Mouse (Mus musculus) stomach, embryonic 15.5 days (tissue): ENCODE data around the gene Guk1. TPM values are rescaled to one million over a fixed set of nuclear protein-coding genes. Genes with fewer than 3 reads are reported as not detected.

Experiments used
- ATAC-seq: fragments of 200-750 bp; cut with Nextera tagmentation; 2 replicates; pipeline ENCODE4 v1.8.0; 2017; ENCODE audit warnings: low read depth, moderate number of reproducible peaks, moderate TSS enrichment; ENCODE audit not compliant: insufficient read depth, low FRiP score
- H3K27ac ChIP-seq: fragments of 300-500 bp; sonication (generic); 2 replicates; pipeline ENCODE4 v1.5.1; 2015; ENCODE audit warnings: mild to moderate bottlenecking, inconsistent platforms
- H3K27me3 ChIP-seq: fragments of 300-500 bp; sonication (generic); replicated peaks from 2 replicates; pipeline ENCODE4 v1.6.1; 2015; ENCODE audit warnings: inconsistent platforms
- H3K36me3 ChIP-seq: fragments of 300-500 bp; sonication (generic); 2 replicates; pipeline ENCODE4 v1.6.1; 2015; ENCODE audit warnings: inconsistent platforms
- H3K4me1 ChIP-seq: fragments of 300-500 bp; sonication (generic); 2 replicates; pipeline ENCODE4 v1.6.1; 2015; ENCODE audit warnings: inconsistent platforms
- H3K4me2 ChIP-seq: fragments of 300-500 bp; sonication (generic); 2 replicates; pipeline ENCODE4 v1.6.1; 2015; ENCODE audit warnings: mild to moderate bottlenecking, inconsistent platforms
- H3K4me3 ChIP-seq: fragments of 300-500 bp; sonication (generic); replicated peaks from 2 replicates; pipeline ENCODE4 v1.5.1; 2015; ENCODE audit warnings: inconsistent platforms
- H3K9ac ChIP-seq: fragments of 300-500 bp; sonication (generic); 2 replicates; pipeline ENCODE4 v1.6.1; 2015; ENCODE audit warnings: inconsistent platforms
- H3K9me3 ChIP-seq: fragments of 300-500 bp; sonication (generic); 2 replicates; pipeline ENCODE4 v1.6.1; 2016; ENCODE audit warnings: inconsistent platforms
- WGBS: fragments of 180-500 bp; shearing (Covaris S2); methylation state at CpG from one replicate; pipeline ENCODE4 v1.1.7; 2015; 5-methylcytosine and 5-hydroxymethylcytosine counted together
- polyA plus RNA-seq: library from polyadenylated mRNA; unstranded; fragments of >200 nt; fragmentation: Nextera tagmentation; extraction: Ambion mirVana; gene quantifications from 2 replicates; pipeline ENCODE4 v1.2.1, GENCODE M21; 2015

Gene Guk1
- polyA plus RNA-seq, 1 experiment from 2014 or later = 115 TPM

DNA sequence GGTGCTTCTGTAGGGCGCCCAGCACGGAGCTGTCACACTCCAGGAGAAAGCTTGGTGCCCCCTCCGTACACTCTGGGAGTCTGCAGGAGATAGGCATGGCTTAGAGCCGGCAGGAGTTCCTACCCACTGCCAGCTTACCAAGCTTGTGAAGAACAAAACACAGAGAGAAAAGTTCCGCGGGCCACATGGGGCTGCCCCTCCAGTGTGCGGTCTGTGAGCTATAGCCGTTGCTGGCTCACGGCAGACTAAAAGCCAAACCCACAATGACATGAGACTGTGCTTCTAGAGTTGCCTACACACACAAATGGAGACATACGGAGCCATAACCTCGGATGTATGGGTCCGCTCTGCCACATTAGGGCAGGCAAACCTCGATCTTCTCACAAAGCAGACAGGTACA is 32.9 kb downstream of the Guk1 start:
- WGBS = 91% methylated on average over 13 of the region's 13 CpGs

DNA sequence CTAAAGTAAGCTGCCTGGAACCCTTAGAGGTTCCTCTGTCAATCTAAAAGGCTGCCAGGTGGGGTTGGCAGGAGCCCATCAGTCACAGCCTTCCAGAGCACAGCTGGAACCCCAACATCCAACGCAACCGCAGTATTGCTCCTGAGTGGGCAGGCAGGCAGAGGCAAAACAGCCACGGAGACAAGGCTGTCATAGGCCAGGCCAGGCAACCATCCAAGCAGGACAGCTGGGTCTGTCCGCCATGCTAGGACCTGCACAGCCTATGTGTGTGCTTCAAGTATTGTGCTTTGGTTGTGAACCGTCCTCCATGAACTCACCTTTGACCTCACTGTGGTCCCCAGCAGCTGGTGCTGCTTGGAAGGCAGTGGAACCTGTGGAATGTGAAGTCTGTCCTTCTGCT is 36.1 kb downstream of the Guk1 start:
- WGBS = 86% methylated on average over 5 of the region's 5 CpGs
- Histone ChIP-seq H3K27ac (no peak overlapping the region), H3K36me3 (peaks cover 10% of the 10 kb centered on the region; the same call in 1 of the 2 replicates), H3K9ac (no peak overlapping the region), H3K9me3 (no peaks in the 10 kb centered on the region), H3K4me2 (no peak overlapping the region), H3K4me1 (no peaks in the 10 kb centered on the region), H3K27me3 (no peaks in the 10 kb centered on the region), H3K4me3 (no peak overlapping the region)
- ATAC-seq = no peak

More for the DNA sequence above, 32.9 kb downstream of the Guk1 start:
- Histone ChIP-seq H3K9me3 (no peaks in the 10 kb centered on the region), H3K9ac (no peak overlapping the region), H3K27ac (no peak overlapping the region), H3K4me3 (no peak overlapping the region), H3K36me3 (peaks cover 10% of the 10 kb centered on the region; the same call in 1 of the 2 replicates), H3K27me3 (no peaks in the 10 kb centered on the region), H3K4me1 (peaks cover 6% of the 10 kb centered on the region; the same call in 1 of the 2 replicates), H3K4me2 (no peak overlapping the region)
- no peak for ATAC-seq

DNA sequence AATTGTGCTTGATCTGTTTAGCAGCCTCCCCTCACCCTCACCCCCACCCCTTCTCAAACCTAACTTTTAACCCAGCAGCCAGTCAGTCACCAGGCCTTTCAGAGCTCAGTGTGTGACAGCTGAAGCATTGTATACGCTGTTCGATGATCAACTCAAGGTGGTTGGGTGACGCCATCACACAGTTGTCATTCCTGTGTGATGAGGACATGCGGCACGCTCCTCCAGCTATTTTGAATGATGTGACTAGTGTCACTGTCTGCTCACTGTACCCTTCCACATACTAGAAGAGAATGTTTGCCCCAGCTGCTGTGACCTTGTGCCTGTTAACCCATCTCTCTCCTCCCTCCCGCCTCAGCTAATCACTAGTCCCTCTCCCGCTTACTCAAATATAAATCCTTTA is 37.8 kb downstream of the Guk1 start:
- no peak overlapping the region for H3K27ac ChIP-seq
- no peak for ATAC-seq
- no peaks in the 10 kb centered on the region for H3K9me3 ChIP-seq
- H3K36me3 ChIP-seq = peaks cover 10% of the 10 kb centered on the region; the same call in 1 of the 2 replicates
- 70% methylated on average over 7 of the region's 7 CpGs for WGBS
- no peak overlapping the region for H3K4me3 ChIP-seq
- H3K4me2 ChIP-seq = no peak overlapping the region
- no peaks in the 10 kb centered on the region for H3K4me1 ChIP-seq
- no peak overlapping the region for H3K9ac ChIP-seq
- no peaks in the 10 kb centered on the region for H3K27me3 ChIP-seq

DNA sequence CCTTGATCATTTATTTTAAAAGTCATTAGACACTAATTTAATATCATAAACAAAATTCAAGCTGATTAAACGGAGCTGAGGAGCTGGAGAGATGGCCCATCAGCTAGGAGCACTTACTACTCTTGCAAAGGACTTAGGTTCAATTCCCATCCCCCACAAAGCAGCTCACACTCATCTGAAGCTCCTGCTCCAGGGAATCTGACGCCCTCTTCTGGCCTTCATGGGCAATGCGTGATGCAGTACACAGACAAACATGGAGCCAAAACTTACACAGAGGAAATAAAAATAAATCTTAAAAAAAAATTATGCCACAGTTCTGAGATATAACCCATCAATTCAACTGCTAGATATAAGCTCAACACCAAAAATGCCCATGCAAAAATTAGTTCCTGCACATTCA is 40.3 kb downstream of the Guk1 start:
- WGBS = 33% methylated on average over 3 of the region's 3 CpGs
- ATAC-seq = no peak
- Histone ChIP-seq H3K9ac (no peak overlapping the region), H3K4me1 (no peaks in the 10 kb centered on the region), H3K27ac (no peak overlapping the region), H3K4me3 (no peak overlapping the region), H3K9me3 (no peaks in the 10 kb centered on the region), H3K4me2 (no peak overlapping the region), H3K27me3 (no peaks in the 10 kb centered on the region), H3K36me3 (no peaks in the 10 kb centered on the region; the same call in 1 of the 2 replicates)

DNA sequence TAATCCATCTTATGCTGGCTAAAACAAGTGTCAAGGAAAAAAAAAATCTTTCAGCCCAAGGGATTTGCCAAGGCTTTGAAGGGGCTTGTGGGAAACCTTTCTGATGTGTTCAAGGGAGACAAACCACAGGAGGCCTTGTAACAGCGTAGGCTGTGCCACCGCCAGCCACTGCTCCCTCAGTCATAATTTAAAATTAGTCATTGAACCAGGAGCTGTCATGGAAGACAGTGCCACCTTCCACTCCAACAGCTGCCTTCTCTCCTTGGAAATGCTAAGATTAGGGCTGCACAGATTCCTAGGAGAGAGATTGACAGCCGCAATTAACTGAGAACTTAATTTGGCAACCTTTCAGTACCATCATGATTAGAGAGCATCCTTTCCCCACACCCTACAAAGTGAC is 42.7 kb downstream of the Guk1 start:
- Histone ChIP-seq H3K4me1 (no peaks in the 10 kb centered on the region), H3K27ac (no peak overlapping the region), H3K4me2 (no peak overlapping the region), H3K27me3 (no peaks in the 10 kb centered on the region), H3K9me3 (no peaks in the 10 kb centered on the region), H3K9ac (no peak overlapping the region), H3K36me3 (no peaks in the 10 kb centered on the region), H3K4me3 (no peak overlapping the region)
- 43% methylated on average over 3 of the region's 3 CpGs for WGBS
- no peak for ATAC-seq

DNA sequence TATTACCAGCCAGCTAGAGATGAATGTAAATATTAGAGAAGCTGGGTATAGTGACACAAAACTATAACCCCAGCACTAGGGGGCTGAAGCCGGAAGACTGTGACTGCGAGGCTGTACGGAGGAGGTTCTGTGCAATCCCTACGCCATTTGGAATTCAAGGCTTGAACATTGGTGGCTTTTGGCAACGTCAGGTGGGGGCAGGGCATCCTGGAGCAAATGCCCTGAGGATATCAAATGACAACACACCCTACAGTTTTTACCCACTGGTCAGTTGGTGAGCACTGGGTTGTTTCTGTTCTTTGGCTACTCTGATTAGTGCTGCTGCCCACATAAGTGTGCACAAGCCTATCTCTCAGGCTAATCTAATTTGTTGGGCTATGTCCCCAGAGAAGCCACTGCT is 49.0 kb downstream of the Guk1 start:
- Histone ChIP-seq H3K9ac (no peak overlapping the region), H3K9me3 (no peaks in the 10 kb centered on the region)

DNA sequence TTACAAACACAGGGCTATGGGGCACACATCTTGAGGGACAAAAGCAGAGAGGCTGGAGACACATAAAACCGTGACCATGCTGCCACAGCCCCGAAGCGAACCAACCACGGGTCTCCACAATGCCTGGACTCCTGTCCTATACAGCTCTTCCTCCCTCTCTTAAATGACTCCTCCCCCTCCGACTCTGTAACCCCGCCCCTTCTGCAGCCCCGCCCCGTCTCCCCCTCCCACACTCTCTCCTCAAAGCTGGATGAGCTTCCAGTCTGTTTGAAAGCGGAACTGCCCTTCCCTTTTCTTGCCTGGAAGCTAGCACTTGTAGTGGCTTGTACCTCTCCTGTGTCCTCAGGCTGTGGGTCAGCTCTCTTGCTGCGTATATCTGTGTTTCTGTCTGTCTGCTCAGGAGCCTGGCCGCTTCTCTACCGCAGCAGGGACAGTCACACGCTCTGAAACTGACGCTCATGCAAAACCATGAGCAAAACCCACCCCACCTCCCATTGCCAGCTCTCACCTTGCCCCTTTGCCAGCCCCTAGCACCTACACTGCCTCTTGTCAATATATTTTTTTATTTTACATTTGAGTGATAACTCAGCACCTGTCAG is 50.1 kb downstream of the Guk1 start:
- Histone ChIP-seq H3K9ac (no peak overlapping the region), H3K9me3 (no peaks in the 10 kb centered on the region), H3K4me2 (peak overlapping the region; percentile 38), H3K36me3 (no peaks in the 10 kb centered on the region), H3K4me3 (0 out of 2 replicates have a peak overlapping the region, but pooled peaks have one; percentile 6), H3K4me1 (no peaks in the 10 kb centered on the region), H3K27me3 (peaks cover 12% of the 10 kb centered on the region), H3K27ac (no peak overlapping the region)
- WGBS = 10% methylated on average over 14 of the region's 14 CpGs
- peak; percentile 67; the same call in 1 of the 2 replicates for ATAC-seq

More for the DNA sequence above, 49.0 kb downstream of the Guk1 start:
- H3K27ac ChIP-seq = no peak overlapping the region
- WGBS = 73% methylated on average over 5 of the region's 5 CpGs
- ATAC-seq = no peak
- no peaks in the 10 kb centered on the region for H3K36me3 ChIP-seq
- no peak overlapping the region for H3K4me2 ChIP-seq
- peaks cover 1% of the 10 kb centered on the region for H3K27me3 ChIP-seq
- no peaks in the 10 kb centered on the region for H3K4me1 ChIP-seq
- no peak overlapping the region for H3K4me3 ChIP-seq

DNA sequence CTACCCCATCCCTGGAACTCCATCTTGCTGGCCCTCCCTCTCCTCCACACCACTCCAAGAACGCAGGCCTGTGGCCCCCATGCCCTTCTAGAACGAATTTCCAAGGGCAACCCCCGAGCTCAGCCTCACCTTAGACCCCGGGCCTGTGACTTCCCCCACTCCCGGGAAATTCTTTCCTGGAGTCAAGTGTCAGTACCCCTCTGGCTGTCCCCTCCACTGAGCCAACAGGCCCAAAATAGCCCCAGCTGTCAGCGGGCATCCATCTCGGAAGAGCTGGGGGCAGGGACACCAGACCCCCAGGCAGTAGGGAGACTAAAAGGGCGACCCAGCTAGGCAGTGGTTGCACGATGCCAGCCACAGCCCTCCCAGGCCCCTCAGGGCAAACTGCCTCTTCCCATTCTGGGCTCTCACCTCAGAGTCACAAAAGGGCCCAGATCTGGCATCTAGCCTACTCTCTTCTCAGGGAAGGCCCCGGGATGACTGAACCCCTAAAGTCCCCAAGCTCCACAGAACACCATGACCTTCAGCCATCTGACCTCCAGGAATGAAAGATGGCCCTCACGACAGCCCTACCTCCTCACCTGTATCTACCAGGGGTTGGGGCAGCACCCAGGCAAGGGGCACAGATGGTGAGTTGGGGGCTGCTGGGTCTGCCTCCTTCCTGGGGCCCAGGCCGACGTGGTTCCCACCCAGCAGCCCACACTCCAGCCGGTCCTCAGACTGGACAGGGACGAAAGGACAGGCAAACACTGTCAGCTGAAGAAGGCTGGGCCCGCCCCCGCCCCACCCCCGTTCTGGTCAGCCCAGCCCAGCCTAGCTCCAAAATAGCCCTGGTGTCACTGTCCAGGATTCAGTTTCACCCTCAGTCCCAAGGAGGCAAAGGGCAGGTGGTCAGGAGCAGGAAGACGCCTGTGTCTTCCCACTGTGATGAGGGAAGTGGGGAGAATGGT is 53.2 kb downstream of the Guk1 start:
- no peaks in the 10 kb centered on the region for H3K36me3 ChIP-seq

DNA sequence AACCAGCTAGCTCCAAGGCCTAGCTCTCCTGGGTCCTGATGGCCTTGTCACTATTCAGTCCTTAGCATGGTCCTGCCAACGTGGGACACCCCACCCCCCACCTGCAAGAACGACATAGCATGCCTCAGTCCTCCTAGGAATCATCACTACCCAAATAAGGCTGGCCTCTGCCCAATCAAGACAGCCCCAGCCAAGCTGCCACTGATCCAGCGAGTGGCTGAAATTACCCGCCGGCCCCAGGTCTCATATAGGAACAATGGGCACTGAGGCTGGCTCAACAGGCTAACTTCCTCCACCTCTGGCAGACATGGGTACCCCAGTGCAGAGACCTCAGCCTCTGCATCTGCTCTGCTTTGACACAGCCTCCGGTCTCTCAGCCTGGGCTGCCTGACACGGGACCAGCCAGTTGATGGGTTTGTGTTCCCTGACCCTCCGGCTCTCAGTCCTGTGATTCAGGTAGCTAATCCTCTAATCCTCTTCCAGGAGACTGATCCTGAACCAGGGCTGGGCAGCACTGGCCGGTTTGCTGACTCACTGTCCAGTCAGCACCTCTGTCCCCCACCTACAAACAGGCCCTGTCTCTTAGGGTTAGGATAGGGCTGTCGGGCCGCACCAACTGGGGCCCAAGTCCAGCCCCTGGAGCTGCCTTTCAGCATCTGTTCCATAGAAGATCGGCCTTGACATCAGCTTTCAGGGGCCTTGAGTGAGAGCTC is 54.9 kb downstream of the Guk1 start:
- ATAC-seq = no peak
- Histone ChIP-seq H3K9me3 (no peaks in the 10 kb centered on the region), H3K36me3 (no peaks in the 10 kb centered on the region), H3K27me3 (peaks cover 54% of the 10 kb centered on the region), H3K4me1 (peaks cover 7% of the 10 kb centered on the region; the same call in 1 of the 2 replicates), H3K27ac (no peak overlapping the region), H3K4me2 (no peak overlapping the region), H3K4me3 (no peak overlapping the region), H3K9ac (no peak overlapping the region)
- WGBS = 70% methylated on average over 12 of the region's 12 CpGs

More for the DNA sequence above, 53.2 kb downstream of the Guk1 start:
- Histone ChIP-seq H3K4me2 (no peak overlapping the region), H3K9ac (no peak overlapping the region), H3K4me3 (no peak overlapping the region), H3K27me3 (peaks cover 42% of the 10 kb centered on the region), H3K9me3 (no peaks in the 10 kb centered on the region), H3K27ac (no peak overlapping the region), H3K4me1 (peaks cover 7% of the 10 kb centered on the region; the same call in 1 of the 2 replicates)
- ATAC-seq = no peak
- 61% methylated on average over 19 of the region's 19 CpGs for WGBS

DNA sequence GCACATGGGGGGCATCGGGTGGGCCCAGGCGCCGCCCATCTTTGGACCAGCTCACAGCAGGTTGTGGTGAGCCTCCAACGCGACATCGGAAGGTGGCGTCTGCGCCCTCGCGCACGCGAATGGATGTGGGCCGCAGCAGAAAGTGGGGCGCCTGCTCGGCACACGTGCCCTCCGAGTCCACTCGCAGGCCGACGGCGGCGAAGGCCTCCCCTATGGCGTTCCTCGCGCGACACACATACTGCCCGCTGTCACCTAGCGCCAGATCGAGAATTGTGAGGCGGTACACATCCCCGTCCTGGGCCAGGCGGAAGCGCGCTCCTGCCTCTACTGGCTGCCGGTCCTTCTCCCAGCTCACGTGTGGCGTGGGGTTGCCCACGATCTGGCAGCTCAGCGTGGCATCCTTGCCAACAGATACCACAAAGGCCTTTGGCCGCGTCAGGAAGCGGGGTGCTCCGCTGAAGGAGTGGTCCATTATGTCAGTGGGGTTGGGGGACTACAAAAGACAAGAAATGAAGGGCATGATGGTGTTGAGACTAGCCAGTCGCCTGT is 56.0 kb downstream of the Guk1 start, which contains the start of gene Obscn:
TSS of gene Obscn (minus strand) at position 499 of the 549 bp plus-strand sequence.
- ATAC-seq = no peak
- Histone ChIP-seq H3K36me3 (no peaks in the 10 kb centered on the region), H3K9ac (no peak within 1 kb of the TSS), H3K4me2 (peak within 1 kb of the TSS; percentile 50), H3K9me3 (no peaks in the 10 kb centered on the region), H3K27ac (no peak within 1 kb of the TSS), H3K4me3 (peak within 1 kb of the TSS; percentile 19), H3K4me1 (peaks cover 7% of the 10 kb centered on the region; the same call in 1 of the 2 replicates), H3K27me3 (peaks cover 54% of the 10 kb centered on the region)
- 18% methylated on average over 44 of the region's 44 CpGs for WGBS

DNA sequence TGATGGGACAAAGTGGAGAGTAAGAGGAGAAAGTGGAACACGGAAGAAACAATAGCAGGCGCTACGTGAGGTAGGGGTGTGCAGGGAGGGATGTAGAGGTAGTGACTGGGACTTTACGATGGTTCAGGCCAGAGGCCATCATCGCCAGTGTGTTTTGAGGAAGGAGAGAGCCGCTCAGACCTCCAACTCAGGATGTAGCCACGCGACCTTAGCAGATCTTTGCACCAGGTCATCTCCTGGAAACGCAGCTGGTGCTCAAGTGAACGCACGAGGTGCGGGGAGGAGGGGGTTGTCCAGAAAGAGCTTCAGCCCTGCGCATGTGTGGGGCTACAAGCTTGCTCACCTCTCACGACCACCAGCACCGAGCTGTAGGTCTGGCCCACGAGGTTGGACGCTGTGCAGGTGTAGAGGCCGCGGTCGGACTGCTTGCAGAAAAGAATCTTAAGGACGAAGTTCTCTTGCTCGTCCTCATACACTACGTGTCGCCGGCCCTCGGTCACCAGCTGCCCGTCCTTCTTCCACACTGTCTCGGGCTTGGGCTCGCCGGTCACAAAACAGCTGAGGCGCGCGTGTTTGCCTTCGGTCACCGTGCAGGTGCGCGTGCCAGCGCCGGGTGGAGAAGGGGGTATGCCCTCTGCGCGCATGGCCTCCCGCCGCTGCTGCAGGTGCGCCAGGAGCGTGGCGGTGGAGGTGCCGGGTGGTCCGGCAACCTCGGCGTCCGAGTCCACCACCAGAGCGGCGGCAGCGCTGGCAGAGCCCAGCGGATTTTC is 56.8 kb downstream of the Guk1 start:
- Histone ChIP-seq H3K4me3 (peak overlapping the region; percentile 19), H3K4me1 (peaks cover 7% of the 10 kb centered on the region; the same call in 1 of the 2 replicates), H3K27ac (no peak overlapping the region), H3K27me3 (peaks cover 54% of the 10 kb centered on the region), H3K9ac (no peak overlapping the region), H3K9me3 (no peaks in the 10 kb centered on the region), H3K36me3 (no peaks in the 10 kb centered on the region), H3K4me2 (peak overlapping the region; percentile 50)
- no peak for ATAC-seq
- WGBS = 9% methylated on average over 55 of the region's 55 CpGs
